Mouse (Mus musculus): ENCODE results near the gene D7Ertd443e. TPM values are rescaled to one million over a fixed set of nuclear protein-coding genes. Genes with fewer than 3 reads are reported as not detected.

D7Ertd443e gene
- polyA plus RNA-seq, 1 experiment from 2014 or later = 0.07 TPM

DNA sequence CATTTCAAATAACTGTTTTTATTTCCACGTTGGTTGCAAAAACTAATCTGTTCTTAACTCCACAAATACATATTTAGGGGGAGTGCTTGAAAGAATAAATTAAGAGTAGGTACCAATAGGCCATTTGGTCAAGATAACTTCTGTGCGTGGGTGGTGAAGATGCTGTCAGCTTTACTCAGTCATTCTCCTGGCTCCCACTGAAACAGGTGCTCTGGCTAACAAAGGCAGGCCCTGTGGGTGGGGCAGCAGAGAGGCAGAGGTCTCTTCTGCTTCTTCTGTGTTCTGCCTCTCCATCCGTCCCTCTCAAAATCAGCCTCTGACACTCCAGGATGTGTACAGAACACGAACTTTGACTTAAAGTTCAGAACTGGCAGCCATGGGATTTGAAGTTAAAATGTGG, 119.7 kb downstream of the D7Ertd443e start:
- Histone ChIP-seq H3K4me3 (ENCODE audit: low read length) (no peak overlapping the region), H3K4me2 (ENCODE audit: low read depth, low read length) (no peak overlapping the region), H3K27ac (ENCODE audit: low read length) (no peak overlapping the region), H3K36me3 (ENCODE audit: control insufficient read depth, insufficient read depth) (no peaks in the 10 kb centered on the region), H3K9me3 (replicated peaks; ENCODE audit: control insufficient read depth, low read length) (no peaks in the 10 kb centered on the region), H3K27me3 (ENCODE audit: control insufficient read depth, insufficient read depth, low read length) (no peaks in the 10 kb centered on the region), H3K4me1 (ENCODE audit: control insufficient read depth, insufficient read depth, low read length) (0 out of 2 replicates have a peak, but pooled peaks cover 3% of the 10 kb centered on the region), H3K9ac (ENCODE audit: low read length) (no peak overlapping the region)
- 76% methylated on average over 4 of the region's 4 CpGs for WGBS
- no peak for ATAC-seq (replicated peaks; ENCODE audit: extremely low read depth, insufficient read depth, low FRiP score)

DNA sequence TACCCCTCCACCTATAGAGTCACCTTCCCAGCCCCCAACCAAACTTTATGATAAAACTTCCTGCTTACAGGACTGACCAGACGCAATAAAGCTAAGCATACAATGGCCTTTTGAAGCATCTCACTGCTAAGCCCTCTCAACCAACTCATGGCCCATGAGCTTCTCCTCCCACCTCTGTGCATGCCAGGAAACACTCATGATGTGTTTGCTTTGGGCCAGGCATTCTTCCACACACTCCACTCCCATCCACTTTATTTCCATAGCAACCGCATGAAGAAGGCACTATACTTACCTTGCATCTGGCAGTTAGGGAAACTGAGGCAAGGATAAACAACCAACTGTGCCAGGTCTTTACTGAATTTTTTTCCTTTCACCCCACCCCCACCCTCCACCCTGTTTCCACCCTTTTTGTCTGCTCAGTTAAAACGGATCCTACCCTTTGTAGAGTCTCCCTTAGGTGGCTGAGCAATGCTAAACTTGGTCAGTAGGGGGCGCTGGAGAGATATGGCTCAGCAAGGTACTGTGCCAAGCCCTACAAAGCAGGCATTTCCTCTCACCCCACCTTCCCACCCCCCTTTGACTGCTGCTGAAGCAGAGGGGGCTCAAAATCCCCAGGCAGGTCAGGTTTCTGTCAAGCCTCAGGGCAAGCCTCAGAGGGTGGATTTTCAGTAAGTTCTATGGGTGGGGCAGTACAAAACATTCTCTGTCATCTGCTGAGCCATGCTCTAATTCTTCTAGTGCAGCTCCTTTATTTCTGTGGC, 122.1 kb downstream of the D7Ertd443e start:
- H3K9me3 ChIP-seq (replicated peaks; ENCODE audit: control insufficient read depth, low read length) = no peaks in the 10 kb centered on the region
- 38% methylated on average over 4 of the region's 4 CpGs for WGBS
- H3K4me2 ChIP-seq (ENCODE audit: low read depth, low read length) = no peak overlapping the region
- no peaks in the 10 kb centered on the region for H3K36me3 ChIP-seq (ENCODE audit: control insufficient read depth, insufficient read depth)
- H3K27ac ChIP-seq (ENCODE audit: low read length) = no peak overlapping the region
- 0 out of 2 replicates have a peak, but pooled peaks cover 3% of the 10 kb centered on the region for H3K4me1 ChIP-seq (ENCODE audit: control insufficient read depth, insufficient read depth, low read length)
- H3K27me3 ChIP-seq (ENCODE audit: control insufficient read depth, insufficient read depth, low read length) = no peaks in the 10 kb centered on the region
- ATAC-seq (replicated peaks; ENCODE audit: extremely low read depth, insufficient read depth, low FRiP score) = peak; percentile 49
- no peak overlapping the region for H3K4me3 ChIP-seq (ENCODE audit: low read length)
- no peak overlapping the region for H3K9ac ChIP-seq (ENCODE audit: low read length)

DNA sequence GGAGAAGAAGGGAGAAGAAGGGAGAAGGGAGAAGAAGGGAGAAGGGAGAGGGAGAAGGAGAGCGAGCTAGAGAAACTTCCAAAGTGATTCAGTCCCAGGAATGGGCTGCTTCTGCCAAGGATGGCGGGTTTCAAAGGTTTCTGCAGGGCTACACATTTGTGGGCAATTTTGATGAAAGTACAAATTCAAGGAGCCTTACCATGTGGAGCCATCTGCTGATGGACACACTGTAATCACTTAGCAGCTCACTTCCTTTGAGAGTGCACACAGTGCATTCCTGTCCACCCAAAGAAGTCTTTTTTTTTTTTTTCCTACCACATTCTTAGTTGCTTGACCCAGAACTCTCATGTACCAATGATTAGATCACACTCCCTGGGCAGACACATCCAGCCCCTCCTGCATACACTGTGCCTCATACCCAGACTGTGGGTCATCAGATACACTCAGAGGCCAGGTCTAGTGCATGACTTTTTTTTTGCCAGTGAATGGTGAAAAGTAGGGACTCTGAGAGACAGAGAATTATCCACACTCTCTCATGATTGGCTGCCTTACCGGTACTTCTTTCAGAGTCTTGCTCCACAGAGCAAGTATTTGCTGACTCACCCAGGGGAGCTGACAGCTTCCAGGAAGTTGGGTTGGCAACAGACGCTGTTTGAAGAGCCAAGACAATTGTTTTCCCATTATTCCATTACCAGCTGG, 124.3 kb downstream of the D7Ertd443e start:
- H3K27ac ChIP-seq (ENCODE audit: low read length) = peak overlapping the region; percentile 19; the same call in 1 of the 2 replicates
- H3K9me3 ChIP-seq (replicated peaks; ENCODE audit: control insufficient read depth, low read length) = no peaks in the 10 kb centered on the region
- 35% methylated on average over 4 of the region's 4 CpGs for WGBS
- H3K4me1 ChIP-seq (ENCODE audit: control insufficient read depth, insufficient read depth, low read length) = 0 out of 2 replicates have a peak, but pooled peaks cover 3% of the 10 kb centered on the region
- no peaks in the 10 kb centered on the region for H3K27me3 ChIP-seq (ENCODE audit: control insufficient read depth, insufficient read depth, low read length)
- H3K4me3 ChIP-seq (ENCODE audit: low read length) = no peak overlapping the region
- H3K4me2 ChIP-seq (ENCODE audit: low read depth, low read length) = no peak overlapping the region
- H3K36me3 ChIP-seq (ENCODE audit: control insufficient read depth, insufficient read depth) = no peaks in the 10 kb centered on the region
- H3K9ac ChIP-seq (ENCODE audit: low read length) = no peak overlapping the region
- peak; percentile 41; the same call in 1 of the 2 replicates for ATAC-seq (replicated peaks; ENCODE audit: extremely low read depth, insufficient read depth, low FRiP score)

DNA sequence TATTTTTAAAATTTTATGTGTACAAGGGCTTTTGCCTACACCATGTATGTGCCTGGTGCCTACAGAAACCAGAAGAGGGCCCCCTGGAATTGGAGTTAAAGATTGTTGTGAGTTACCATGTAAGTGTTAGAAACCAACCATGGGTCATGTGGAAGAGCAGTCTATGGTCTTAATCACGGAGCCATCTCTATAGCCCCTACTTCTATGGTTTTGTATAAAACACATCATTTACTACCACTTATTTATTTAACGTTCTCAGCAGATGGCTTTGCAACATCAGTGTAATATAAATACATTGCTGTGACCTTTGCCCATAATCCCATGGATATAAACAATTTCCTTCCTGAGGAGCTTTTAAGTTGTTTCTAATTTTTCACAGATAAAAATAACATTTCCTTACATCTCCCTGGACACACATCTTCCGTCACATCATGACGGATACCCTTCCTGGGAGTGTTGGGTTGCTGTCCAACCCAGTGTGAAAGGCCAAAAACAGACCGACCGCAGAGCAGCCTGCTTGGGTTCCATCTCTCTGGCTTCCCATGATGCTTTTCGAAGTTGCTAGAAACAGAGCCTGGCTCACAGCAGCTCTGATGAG, 135.1 kb downstream of the D7Ertd443e start:
- WGBS = 74% methylated on average over 7 of the region's 7 CpGs
- Histone ChIP-seq H3K9me3 (replicated peaks; ENCODE audit: control insufficient read depth, low read length) (no peaks in the 10 kb centered on the region), H3K4me3 (ENCODE audit: low read length) (no peak overlapping the region), H3K4me2 (ENCODE audit: low read depth, low read length) (no peak overlapping the region), H3K4me1 (ENCODE audit: control insufficient read depth, insufficient read depth, low read length) (no peaks in the 10 kb centered on the region), H3K27ac (ENCODE audit: low read length) (no peak overlapping the region), H3K36me3 (ENCODE audit: control insufficient read depth, insufficient read depth) (no peaks in the 10 kb centered on the region), H3K9ac (ENCODE audit: low read length) (no peak overlapping the region), H3K27me3 (ENCODE audit: control insufficient read depth, insufficient read depth, low read length) (no peaks in the 10 kb centered on the region)
- no peak for ATAC-seq (replicated peaks; ENCODE audit: extremely low read depth, insufficient read depth, low FRiP score)

DNA sequence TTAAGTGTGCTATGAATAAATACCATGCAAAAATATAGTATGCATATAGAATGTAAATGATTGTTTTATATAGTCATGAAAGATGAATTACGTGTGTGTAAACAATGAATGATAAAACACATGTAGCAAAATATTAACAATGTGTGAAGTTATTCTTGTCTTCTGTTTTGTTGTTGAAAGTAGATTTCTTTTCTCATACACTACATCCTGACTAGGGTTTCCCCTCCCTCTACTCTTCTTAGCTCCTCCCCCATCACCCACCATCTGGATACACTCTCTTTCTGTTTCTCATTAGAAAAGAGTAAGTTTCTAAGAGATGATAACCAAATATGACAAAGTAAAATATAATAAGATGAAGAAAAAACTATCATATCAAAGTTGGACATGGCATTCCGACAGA, 137.4 kb downstream of the D7Ertd443e start:
- H3K4me3 ChIP-seq (ENCODE audit: low read length) = no peak overlapping the region
- H3K9ac ChIP-seq (ENCODE audit: low read length) = no peak overlapping the region
- no peaks in the 10 kb centered on the region for H3K9me3 ChIP-seq (replicated peaks; ENCODE audit: control insufficient read depth, low read length)
- WGBS = 85% methylated on average over 2 of the region's 2 CpGs
- no peak overlapping the region for H3K4me2 ChIP-seq (ENCODE audit: low read depth, low read length)
- no peak overlapping the region for H3K27ac ChIP-seq (ENCODE audit: low read length)
- H3K4me1 ChIP-seq (ENCODE audit: control insufficient read depth, insufficient read depth, low read length) = no peaks in the 10 kb centered on the region
- no peak for ATAC-seq (replicated peaks; ENCODE audit: extremely low read depth, insufficient read depth, low FRiP score)
- H3K36me3 ChIP-seq (ENCODE audit: control insufficient read depth, insufficient read depth) = no peaks in the 10 kb centered on the region
- no peaks in the 10 kb centered on the region for H3K27me3 ChIP-seq (ENCODE audit: control insufficient read depth, insufficient read depth, low read length)

DNA sequence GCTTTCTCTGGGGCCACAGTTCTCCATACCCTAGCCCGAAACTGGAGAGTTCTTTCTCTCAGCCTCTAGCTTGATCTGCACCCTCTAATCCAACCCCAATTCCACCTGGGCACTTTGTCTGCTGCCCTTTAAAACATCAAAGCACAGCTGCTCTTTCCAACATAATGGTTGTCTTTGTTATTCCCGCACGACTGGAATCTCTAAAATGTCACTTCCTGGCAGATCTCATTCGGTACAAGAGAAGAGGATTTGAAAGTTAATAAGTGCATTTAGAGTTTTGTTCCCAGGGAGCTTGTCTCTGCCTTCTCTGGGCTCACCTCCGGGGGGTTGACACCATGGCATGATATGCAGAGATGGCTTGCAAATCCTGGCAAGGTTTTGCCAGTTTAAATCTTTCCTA, 138.8 kb downstream of the D7Ertd443e start:
- Histone ChIP-seq H3K27ac (ENCODE audit: low read length) (no peak overlapping the region), H3K4me2 (ENCODE audit: low read depth, low read length) (no peak overlapping the region), H3K36me3 (ENCODE audit: control insufficient read depth, insufficient read depth) (no peaks in the 10 kb centered on the region), H3K9ac (ENCODE audit: low read length) (no peak overlapping the region), H3K9me3 (replicated peaks; ENCODE audit: control insufficient read depth, low read length) (no peaks in the 10 kb centered on the region), H3K27me3 (ENCODE audit: control insufficient read depth, insufficient read depth, low read length) (no peaks in the 10 kb centered on the region), H3K4me1 (ENCODE audit: control insufficient read depth, insufficient read depth, low read length) (no peaks in the 10 kb centered on the region), H3K4me3 (ENCODE audit: low read length) (no peak overlapping the region)
- WGBS = 51% methylated on average over 5 of the region's 5 CpGs
- ATAC-seq (replicated peaks; ENCODE audit: extremely low read depth, insufficient read depth, low FRiP score) = no peak

DNA sequence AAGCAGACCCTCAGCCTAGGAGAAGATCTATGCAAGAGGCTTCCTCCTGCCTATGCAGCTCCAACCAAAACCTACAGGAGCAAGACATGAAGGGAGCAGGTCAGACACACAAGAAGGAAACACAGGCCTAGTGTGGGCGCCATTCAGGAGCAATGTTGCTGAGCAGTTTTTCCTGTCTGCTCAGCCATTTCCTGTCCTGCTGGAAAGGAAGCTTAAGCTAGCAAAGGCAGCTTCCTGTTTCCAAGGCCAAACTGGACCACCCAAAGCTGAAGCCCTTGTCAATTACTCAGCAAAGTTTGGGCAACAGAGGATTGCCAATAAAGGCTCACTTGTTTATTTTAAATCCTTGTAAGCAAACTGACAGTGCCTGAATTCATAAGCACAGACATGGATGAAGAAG, 142.7 kb downstream of the D7Ertd443e start:
- Histone ChIP-seq H3K27ac (ENCODE audit: low read length) (no peak overlapping the region), H3K27me3 (ENCODE audit: control insufficient read depth, insufficient read depth, low read length) (no peaks in the 10 kb centered on the region), H3K9me3 (replicated peaks; ENCODE audit: control insufficient read depth, low read length) (no peaks in the 10 kb centered on the region; the same call in 1 of the 2 replicates), H3K4me1 (ENCODE audit: control insufficient read depth, insufficient read depth, low read length) (no peaks in the 10 kb centered on the region), H3K4me2 (ENCODE audit: low read depth, low read length) (no peak overlapping the region), H3K36me3 (ENCODE audit: control insufficient read depth, insufficient read depth) (no peaks in the 10 kb centered on the region), H3K9ac (ENCODE audit: low read length) (no peak overlapping the region), H3K4me3 (ENCODE audit: low read length) (no peak overlapping the region)
- ATAC-seq (replicated peaks; ENCODE audit: extremely low read depth, insufficient read depth, low FRiP score) = no peak
- WGBS = 71% methylated on average over 1 of the region's 1 CpGs

DNA sequence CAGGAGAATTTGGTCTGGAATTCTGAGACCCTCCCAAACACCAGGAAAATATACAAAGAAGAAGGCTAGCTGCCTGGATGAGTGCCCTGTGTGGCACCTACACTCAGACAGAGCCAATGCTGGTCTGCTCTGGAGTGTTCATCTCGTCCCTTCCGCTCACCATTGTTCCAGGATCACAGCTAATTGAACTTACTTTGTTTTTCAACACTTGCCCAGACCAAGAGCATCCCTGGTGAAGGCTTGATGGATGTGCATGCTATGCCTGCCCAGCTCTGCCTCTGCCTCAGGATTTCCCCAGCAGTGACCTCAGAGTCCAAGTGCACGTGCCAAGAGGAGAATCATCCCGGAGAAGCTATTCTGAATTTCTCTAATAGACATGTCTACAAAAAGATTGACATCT, 144.2 kb downstream of the D7Ertd443e start:
- ATAC-seq (replicated peaks; ENCODE audit: extremely low read depth, insufficient read depth, low FRiP score) = no peak
- Histone ChIP-seq H3K27ac (ENCODE audit: low read length) (no peak overlapping the region), H3K4me2 (ENCODE audit: low read depth, low read length) (no peak overlapping the region), H3K36me3 (ENCODE audit: control insufficient read depth, insufficient read depth) (no peaks in the 10 kb centered on the region), H3K9ac (ENCODE audit: low read length) (no peak overlapping the region), H3K4me1 (ENCODE audit: control insufficient read depth, insufficient read depth, low read length) (no peaks in the 10 kb centered on the region), H3K4me3 (ENCODE audit: low read length) (no peak overlapping the region), H3K27me3 (ENCODE audit: control insufficient read depth, insufficient read depth, low read length) (no peaks in the 10 kb centered on the region), H3K9me3 (replicated peaks; ENCODE audit: control insufficient read depth, low read length) (no peaks in the 10 kb centered on the region; the same call in 1 of the 2 replicates)
- 67% methylated on average over 4 of the region's 4 CpGs for WGBS

DNA sequence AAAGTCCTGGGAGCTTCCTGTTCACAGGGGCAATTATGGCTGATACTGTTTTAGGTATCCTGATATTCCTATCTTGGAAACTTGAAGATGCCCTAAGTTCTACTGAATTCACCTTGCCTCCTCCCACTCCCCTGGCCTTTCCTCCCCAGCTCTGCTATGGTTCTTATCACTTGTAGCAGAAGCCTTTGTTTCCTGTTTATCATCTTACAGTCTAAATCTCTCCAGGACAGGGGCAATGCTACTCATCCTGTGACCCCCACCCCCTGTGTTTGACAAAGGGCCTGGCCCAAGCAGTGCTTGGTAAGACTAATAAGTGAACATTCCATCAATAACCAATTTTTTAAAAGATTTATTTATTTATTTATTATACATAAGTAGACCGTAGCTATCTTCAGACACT, 144.9 kb downstream of the D7Ertd443e start:
- H3K4me1 ChIP-seq (ENCODE audit: control insufficient read depth, insufficient read depth, low read length) = no peaks in the 10 kb centered on the region
- no peak overlapping the region for H3K9ac ChIP-seq (ENCODE audit: low read length)
- H3K27me3 ChIP-seq (ENCODE audit: control insufficient read depth, insufficient read depth, low read length) = no peaks in the 10 kb centered on the region
- no peaks in the 10 kb centered on the region for H3K36me3 ChIP-seq (ENCODE audit: control insufficient read depth, insufficient read depth)
- H3K4me3 ChIP-seq (ENCODE audit: low read length) = no peak overlapping the region
- ATAC-seq (replicated peaks; ENCODE audit: extremely low read depth, insufficient read depth, low FRiP score) = no peak
- H3K27ac ChIP-seq (ENCODE audit: low read length) = no peak overlapping the region
- H3K4me2 ChIP-seq (ENCODE audit: low read depth, low read length) = no peak overlapping the region
- H3K9me3 ChIP-seq (replicated peaks; ENCODE audit: control insufficient read depth, low read length) = no peaks in the 10 kb centered on the region; the same call in 1 of the 2 replicates
- WGBS = 82% methylated on average over 1 of the region's 1 CpGs

Measured in heart, embryonic 16.5 days (tissue).